Mouse (Mus musculus) spleen, adult 18-20 months (tissue): ENCODE data around the gene Ttc30b.
"Not testable (repeated sequence)": the region's sequence is repeated elsewhere in the genome, so short reads cannot be mapped to it uniquely, and the experiment has no call there.

Experiments used
- DNase-seq, 2 experiments: peaks; one replicate each; pipeline ENCODE4 v3.0.0; 2022; ENCODE audit warnings: mixed read lengths in 2 of 2

The Ttc30b gene

DNA sequence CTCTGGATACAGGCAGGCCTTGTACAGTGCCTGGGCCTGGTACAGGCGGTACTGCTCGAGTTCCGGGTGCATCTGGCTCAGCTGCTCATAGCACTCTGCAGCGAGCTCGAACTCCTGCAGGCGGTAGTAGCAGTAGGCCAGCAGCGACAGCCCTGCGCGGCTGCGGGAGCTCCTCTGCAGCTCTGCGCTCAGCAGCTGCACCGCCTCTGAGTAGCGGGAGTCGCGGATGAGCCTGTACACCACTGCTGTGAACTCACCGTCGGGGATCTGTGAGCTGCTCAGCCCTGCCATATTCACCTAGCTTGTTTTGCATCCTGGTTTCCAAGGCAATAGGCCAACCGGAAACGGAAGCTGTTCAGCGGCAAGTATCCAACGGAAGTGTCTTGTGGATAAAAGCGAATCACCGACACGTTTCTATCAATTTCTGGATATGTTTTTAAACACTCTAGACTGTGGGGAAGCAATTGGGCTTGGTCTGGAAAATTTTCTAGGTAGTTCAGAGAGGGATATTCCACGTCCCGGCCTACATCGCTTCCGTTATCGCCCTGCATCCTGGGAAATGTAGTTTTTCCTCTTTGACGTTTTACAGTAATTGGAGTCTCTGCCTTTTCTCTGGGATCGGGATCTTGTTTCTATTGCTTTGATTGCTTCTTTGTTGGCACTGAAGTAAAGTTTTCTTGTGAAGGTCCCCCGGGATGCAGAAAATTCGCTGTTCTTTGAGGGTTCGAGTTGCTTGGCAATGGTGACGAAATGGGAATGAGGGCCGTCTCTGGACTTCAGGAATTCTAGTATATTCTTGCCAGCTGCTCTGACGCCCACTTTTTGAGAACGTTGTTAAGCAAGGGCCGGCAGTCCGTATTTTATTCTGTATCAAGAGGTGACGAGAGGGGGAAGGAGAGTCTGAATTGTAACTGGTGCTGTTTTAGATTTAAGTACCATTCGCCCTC, at the start of gene Ttc30b:
Gene Ttc30b (minus strand): TSS at position 469 of the 947 bp plus-strand sequence.
- peak; percentile 33 to 60 for DNase-seq

DNA sequence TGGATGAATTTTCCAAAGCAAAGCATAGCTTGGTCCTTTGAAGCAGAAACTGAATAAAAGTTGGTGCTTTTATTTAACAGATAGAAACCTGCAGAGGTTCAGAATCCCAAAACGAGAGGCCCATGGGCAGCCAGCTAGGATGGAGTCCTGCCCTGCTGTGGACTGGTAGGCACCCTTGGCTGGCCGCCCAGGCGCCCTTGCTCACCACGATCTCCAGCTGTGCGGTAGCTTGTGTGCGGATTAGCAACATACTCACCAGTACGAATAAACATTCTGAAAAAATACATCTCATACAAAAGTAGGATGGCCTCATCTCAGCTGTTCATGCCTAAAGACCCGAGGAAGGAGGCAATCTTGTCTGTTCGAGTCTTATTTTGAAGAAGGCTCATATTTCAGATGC, 49.4 kb upstream of the Ttc30b start:
- no peak for DNase-seq

GRCm38 (mm10) chr2:75985124-75985523, 46.7 kb upstream of the Ttc30b start:
- DNase-seq: peak in 1 of 2 experiments; percentile 27

DNA sequence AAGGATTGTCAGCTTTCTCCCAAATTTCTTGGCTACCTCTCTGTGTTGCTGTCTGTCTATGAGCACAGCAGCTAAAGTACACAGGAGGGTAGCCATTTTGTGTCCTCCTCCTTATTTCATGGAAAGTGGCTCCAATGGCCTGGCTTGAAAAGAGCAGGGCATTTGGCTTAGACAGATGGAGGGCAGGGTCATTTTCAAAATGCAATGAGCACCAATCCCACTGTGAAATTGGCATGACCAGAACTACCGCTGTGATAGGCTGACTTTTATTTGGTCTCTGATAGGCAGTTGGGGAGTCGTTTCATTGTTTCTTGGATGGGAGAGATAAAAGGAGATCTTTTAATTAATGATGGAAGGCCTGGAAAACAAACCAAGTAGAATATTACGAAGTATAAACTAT, 45.5 kb upstream of the Ttc30b start:
- no peak for DNase-seq

- no peak for DNase-seq
These were observed 44.7 kb upstream of the Ttc30b start for GRCm38 (mm10) chr2:75983091-75983490.

DNA sequence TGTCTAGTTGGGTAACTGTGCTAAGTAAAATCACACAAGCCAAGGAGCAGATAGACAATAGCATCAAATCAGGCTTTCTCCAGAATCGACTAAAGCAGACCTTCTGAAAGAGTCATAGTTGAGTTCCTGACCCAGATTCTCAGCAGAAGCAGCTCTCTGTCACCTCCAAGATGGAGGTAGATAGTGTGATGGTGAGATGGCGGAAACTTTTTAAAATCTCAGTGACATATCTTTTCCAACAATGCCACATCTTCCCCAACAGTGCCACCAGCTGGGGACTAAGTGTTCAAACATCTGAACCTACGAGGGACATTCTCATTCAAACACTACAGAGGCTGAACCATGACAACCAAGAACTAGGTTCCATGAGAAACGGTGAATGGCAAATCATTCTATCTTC, 44.2 kb upstream of the Ttc30b start:
- DNase-seq: no peak

- peak; percentile 35 to 57 for DNase-seq
These were observed 43.2 kb upstream of the Ttc30b start, which contains the start of gene Ttc30a1 for GRCm38 (mm10) chr2:75981440-75982081. TSS of gene Ttc30a1 (minus strand) at chr2:75981967.

GRCm38 (mm10) chr2:75980933-75981439, 42.6 kb upstream of the Ttc30b start:
- DNase-seq: not testable (repeated sequence)

GRCm38 (mm10) chr2:75977752-75978368, 39.5 kb upstream of the Ttc30b start, which contains the start of gene Ttc30a2:
TSS of gene Ttc30a2 (minus strand) at chr2:75978170.
- DNase-seq: not testable (repeated sequence)

DNA sequence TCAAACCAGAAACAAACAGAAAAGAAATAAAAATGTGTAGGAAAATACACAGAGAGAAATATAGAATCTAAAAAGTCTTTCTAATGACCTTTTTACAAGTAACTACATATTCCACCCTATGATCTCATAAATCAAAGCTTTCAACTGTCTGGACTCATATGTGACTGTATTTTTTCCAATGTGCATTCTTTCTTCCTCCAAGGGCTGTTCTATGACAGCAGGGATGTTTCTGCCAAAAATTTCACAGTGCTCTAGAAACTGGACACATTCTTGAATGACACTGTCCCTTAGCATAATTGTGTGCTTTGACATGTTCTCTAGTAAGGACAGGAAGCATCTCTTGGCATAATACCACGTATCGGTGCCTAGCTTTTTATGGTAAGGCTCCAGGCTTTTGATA, 37.7 kb upstream of the Ttc30b start:
- DNase-seq: not testable (repeated sequence)

- DNase-seq: no peak
These were observed 35.7 kb upstream of the Ttc30b start for GRCm38 (mm10) chr2:75974131-75974530.

- peak in 1 of 2 experiments; percentile 36 for DNase-seq
These were observed 26.6 kb upstream of the Ttc30b start for GRCm38 (mm10) chr2:75964972-75965371.

DNA sequence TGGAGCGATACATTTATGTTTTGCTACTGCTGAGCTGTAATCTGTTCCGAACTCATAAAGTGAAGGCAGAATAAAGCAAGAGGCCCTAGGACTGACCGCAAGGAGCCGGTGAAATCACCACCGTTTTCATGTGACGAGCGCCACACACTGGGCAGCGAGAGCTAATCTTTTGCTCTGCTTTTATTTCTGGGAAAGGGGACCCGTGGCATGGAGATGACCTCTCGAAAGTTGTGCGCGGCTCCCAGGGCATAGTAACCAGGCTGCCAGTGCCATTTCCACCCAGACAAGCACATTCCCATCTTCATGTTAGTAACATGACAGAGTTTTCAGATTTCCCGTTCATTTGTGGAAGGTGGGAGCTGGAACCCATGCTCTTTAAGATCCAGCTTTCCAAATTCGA, 26.1 kb upstream of the Ttc30b start:
- peak; percentile 13 to 36 for DNase-seq

- no peak for DNase-seq
These were observed 25.7 kb upstream of the Ttc30b start for GRCm38 (mm10) chr2:75964051-75964450.

DNA sequence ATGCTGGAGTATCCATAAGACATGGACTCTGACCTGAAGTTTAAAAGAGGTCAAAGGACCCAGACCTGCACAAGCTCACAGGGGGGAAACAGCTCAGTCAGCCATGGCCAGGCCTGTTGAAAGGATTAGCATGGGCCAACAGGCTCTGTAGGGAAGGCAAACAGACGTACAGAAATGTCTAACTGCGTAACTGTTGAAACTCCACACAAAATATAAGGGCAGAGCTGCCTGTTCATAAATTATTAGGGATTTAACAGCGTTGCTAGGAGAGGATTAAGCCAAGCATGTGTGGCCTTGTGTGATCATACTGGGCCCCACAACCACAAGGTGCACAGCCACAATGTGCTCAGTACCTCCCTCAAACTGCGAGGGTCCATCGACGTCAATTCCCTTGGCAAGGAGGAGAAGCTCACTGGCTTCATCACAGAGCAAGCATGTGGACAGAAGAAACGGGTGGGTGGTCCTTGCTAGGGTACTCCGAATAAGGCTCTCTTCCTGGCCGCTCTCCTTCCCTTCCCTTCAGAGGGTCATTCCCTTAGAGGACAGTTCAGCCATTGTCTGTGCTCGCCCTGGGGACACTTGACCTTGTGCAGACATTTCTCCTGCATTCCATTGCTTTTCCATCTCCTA, 24.9 kb upstream of the Ttc30b start:
- DNase-seq: no peak

DNA sequence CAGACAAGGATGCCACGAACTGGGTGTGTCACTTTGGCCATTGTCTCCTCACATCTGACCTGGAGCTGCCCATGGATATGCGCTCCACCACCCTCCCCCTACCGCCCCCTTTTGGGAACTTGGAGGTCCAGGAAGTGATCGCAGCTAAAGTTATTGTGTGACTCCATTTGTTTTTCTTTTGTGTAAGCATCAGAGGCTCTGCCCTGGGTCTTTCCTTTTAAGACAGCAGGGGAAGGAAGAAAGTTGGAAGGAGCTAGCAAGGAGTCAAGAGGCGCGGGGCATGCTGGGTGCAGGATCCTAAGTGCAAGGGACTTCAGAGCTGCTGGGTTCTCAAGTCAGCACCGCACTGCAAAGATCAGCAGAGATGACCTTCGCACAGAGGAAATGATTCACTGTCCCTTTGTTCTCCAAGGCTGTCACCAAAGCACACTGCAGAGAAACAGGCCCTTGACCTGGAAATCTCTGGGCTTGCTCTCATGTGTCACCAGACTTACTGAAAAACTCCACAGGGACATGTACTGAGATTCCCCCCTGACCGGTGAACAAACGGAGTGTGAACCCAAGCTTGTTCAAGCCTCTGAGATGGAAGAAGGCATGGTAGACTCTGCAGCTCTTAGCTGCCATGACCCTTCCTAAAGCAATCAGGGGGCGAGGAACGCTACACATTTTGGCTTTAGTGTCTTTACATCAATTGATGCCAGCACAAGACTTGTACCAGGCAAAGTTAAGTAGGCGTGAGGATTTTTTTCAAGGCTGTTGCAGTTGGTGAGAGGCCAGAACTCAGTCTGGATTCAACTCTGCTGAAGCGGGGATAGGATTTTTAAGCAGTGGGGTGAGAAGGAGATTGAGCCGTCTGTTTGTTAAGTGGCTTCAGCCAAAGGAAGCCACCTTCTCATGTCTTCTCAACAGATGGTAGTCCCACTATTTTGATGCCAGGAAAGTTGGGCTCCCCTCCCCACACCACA, 22.3 kb upstream of the Ttc30b start:
- no peak for DNase-seq

DNA sequence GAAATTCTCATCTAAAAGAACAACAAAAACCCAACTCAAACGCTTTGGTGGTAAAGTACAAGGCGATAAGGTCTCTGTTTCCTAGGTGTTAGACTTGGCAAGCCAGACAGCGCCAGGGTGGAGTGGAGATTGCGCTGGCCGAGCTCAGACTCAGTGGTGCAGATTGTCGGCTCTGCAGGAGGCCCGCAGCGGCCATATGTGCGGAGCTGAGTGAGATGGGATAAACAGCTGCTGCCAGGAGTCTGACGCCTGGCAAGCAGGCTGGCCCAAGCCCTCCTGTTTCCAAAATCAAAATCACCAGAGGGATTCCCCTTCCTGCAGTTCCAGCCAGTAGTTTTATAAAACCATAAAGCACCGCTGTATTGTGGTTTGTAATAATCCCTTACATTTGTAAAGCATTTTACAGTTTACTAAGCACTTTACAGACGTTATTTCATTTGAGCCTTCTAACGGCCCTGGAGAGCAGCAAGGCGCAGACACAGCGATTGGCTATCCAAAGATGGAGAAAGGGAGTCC, 21.5 kb upstream of the Ttc30b start:
- DNase-seq: no peak

- no peak for DNase-seq
These were observed 20.9 kb upstream of the Ttc30b start for GRCm38 (mm10) chr2:75959183-75959849.

DNA sequence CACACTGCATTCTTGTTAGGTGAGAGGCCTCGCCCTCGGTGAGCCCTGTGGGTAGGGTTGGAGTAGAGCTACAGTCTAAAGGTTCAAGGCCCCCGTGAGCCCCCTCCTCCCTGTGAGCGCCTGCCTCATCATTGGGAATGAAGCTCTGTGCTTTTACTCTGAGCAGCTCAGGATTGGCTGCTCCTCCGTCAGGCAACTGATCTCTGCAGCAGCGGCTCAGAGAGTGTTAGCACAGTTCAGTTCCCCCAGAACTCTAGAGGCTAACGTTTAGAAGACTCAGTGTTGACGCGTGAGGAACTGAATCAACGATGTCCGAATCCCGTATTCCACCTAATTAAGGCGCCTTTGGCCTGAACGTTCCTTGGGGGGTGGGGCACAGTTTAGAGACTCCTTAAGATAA, 17.3 kb upstream of the Ttc30b start:
- no peak for DNase-seq

- DNase-seq: no peak
These were observed 14.9 kb upstream of the Ttc30b start for GRCm38 (mm10) chr2:75953320-75953719.

GRCm38 (mm10) chr2:75950685-75951084, 12.3 kb upstream of the Ttc30b start:
- DNase-seq: no peak
